ENCODE assay signal across 27 mouse cellular contexts in genomic region chr12:111603871-111604270, GRCm38 (mm10). TPM values are rescaled to one million over a fixed set of nuclear protein-coding genes. Genes with fewer than 3 reads are reported as not detected.
DNase-seq lines count a peak whose midpoint lies in the region; ATAC-seq and TF ChIP-seq lines count a peak whose summit lies in the region.
"Had no signal": no experiment of that assay in that cellular context is flagged by ENCODE, and none has a peak within 500 bp of the region (broad histone marks: within the 10 kb centered on the region; RNA-seq: fewer than 3 reads in every experiment).

No protein-coding gene starts in this region.

- no peak overlapping the region for H3K4me2 ChIP-seq in heart, embryonic 11.5 days
- H3K4me2 ChIP-seq in kidney, embryonic 15.5 days = no peak overlapping the region
- no peak overlapping the region for H3K4me2 ChIP-seq in liver, postnatal 0 days (ENCODE audit: low read depth, low read length)
- no peak overlapping the region for H3K4me2 ChIP-seq in liver, embryonic 12.5 days
- H3K4me2 ChIP-seq: forebrain, embryonic 13.5 days; heart, embryonic 12.5 days; heart, embryonic 15.5 days; hindbrain, embryonic 13.5 days had no signal

- H3K4me1 ChIP-seq in heart, embryonic 11.5 days (ENCODE audit: control insufficient read depth, insufficient read depth, low read length) = no peaks in the 10 kb centered on the region; the same call in 1 of the 2 replicates
- no peaks in the 10 kb centered on the region for H3K4me1 ChIP-seq in kidney, embryonic 15.5 days
- H3K4me1 ChIP-seq in liver, postnatal 0 days (ENCODE audit: insufficient read depth) = no peaks in the 10 kb centered on the region
- H3K4me1 ChIP-seq in liver, embryonic 12.5 days = 0 out of 2 replicates have a peak, but pooled peaks cover 10% of the 10 kb centered on the region
- H3K4me1 ChIP-seq: hindbrain, embryonic 10.5 days had no signal

- ATAC-seq in heart, embryonic 11.5 days (replicated peaks; ENCODE audit: insufficient number of reproducible peaks, low FRiP score, low TSS enrichment) = no peak
- no peak for ATAC-seq in kidney, embryonic 15.5 days (replicated peaks; ENCODE audit: low FRiP score)
- ATAC-seq in liver, postnatal 0 days = 0 out of 2 replicates have a peak, but pooled peaks have one; percentile 15
- ATAC-seq in liver, embryonic 12.5 days = no peak
- ATAC-seq: forebrain, embryonic 13.5 days; forebrain, embryonic 16.5 days; Patski had no signal

- no peaks in the 10 kb centered on the region for H3K27me3 ChIP-seq in heart, embryonic 11.5 days (ENCODE audit: control insufficient read depth, insufficient read depth, low read length)
- H3K27me3 ChIP-seq in kidney, embryonic 15.5 days = no peaks in the 10 kb centered on the region
- no peaks in the 10 kb centered on the region for H3K27me3 ChIP-seq in liver, postnatal 0 days (ENCODE audit: insufficient read depth, low read length)
- no peaks in the 10 kb centered on the region for H3K27me3 ChIP-seq in liver, embryonic 12.5 days (replicated peaks)
- H3K27me3 ChIP-seq: CH12.LX; forebrain, embryonic 13.5 days; heart, embryonic 12.5 days; heart, embryonic 15.5 days; hindbrain, embryonic 13.5 days; Patski had no signal

- peaks cover 15% of the 10 kb centered on the region; the same call in 1 of the 2 replicates for H3K36me3 ChIP-seq in heart, embryonic 11.5 days (ENCODE audit: control insufficient read depth, insufficient read depth, low read length)
- H3K36me3 ChIP-seq in kidney, embryonic 15.5 days = peaks cover 78% of the 10 kb centered on the region
- H3K36me3 ChIP-seq in liver, postnatal 0 days (replicated peaks; ENCODE audit: insufficient read depth, low read length) = peaks cover 16% of the 10 kb centered on the region
- H3K36me3 ChIP-seq in liver, embryonic 12.5 days = peaks cover 82% of the 10 kb centered on the region

- DNase-seq in heart, adult 11 months = peak; percentile 41
- DNase-seq in kidney, adult 8-10 months = peak; percentile 31 to 55
- no peak for DNase-seq in kidney, adult 18-20 months
- DNase-seq in kidney, postnatal 25 days = peak; percentile 33 to 46
- no peak for DNase-seq in liver, postnatal 0 days
- DNase-seq: adrenal gland, postnatal 10 days; adrenal gland, postnatal 36 days; cerebellum, adult 18-20 months; cerebellum, adult 9-10 months; cerebellum, postnatal 14 days; gastrocnemius, postnatal 10 days; gastrocnemius, postnatal 36 days; heart, postnatal 10 days; heart, postnatal 36 days had no signal

- 88% methylated on average over 3 of the region's 3 CpGs for WGBS in heart, embryonic 11.5 days (ENCODE audit: insufficient replicate concordance)
- 86% methylated on average over 3 of the region's 3 CpGs for WGBS in kidney, embryonic 15.5 days
- 74% methylated on average over 3 of the region's 3 CpGs for WGBS in liver, postnatal 0 days (ENCODE audit: insufficient replicate concordance)
- WGBS in liver, embryonic 12.5 days (ENCODE audit: insufficient replicate concordance) = 86% methylated on average over 3 of the region's 3 CpGs

- H3K27ac ChIP-seq in heart, embryonic 11.5 days (ENCODE audit: low read depth, low read length) = no peak overlapping the region
- no peak overlapping the region for H3K27ac ChIP-seq in kidney, embryonic 15.5 days
- no peak overlapping the region for H3K27ac ChIP-seq in liver, postnatal 0 days (ENCODE audit: low read depth)
- no peak overlapping the region for H3K27ac ChIP-seq in liver, embryonic 12.5 days
- H3K27ac ChIP-seq: forebrain, embryonic 10.5 days; forebrain, embryonic 13.5 days; heart, embryonic 15.5 days; hindbrain, embryonic 10.5 days; hindbrain, embryonic 13.5 days had no signal

- TF ChIP-seq EP300 in liver, postnatal 0 days (IDR thresholded peaks at IDR 0.05; ENCODE audit: low read depth) = no peak

- TF ChIP-seq CTCF in liver, postnatal 0 days (IDR thresholded peaks at IDR 0.05; ENCODE audit: low read depth) = no peak

- H3K4me3 ChIP-seq in heart, embryonic 11.5 days (ENCODE audit: low read depth, low read length) = no peak overlapping the region
- no peak overlapping the region for H3K4me3 ChIP-seq in kidney, embryonic 15.5 days (replicated peaks)
- H3K4me3 ChIP-seq in liver, postnatal 0 days (ENCODE audit: low read depth, low read length) = no peak overlapping the region
- H3K4me3 ChIP-seq in liver, embryonic 12.5 days = no peak overlapping the region
- H3K4me3 ChIP-seq: forebrain, embryonic 10.5 days; forebrain, embryonic 13.5 days; heart, embryonic 12.5 days; heart, embryonic 15.5 days; hindbrain, embryonic 10.5 days; hindbrain, embryonic 13.5 days had no signal

- H3K9me3 ChIP-seq in heart, embryonic 11.5 days (replicated peaks; ENCODE audit: control insufficient read depth, low read length) = no peaks in the 10 kb centered on the region
- H3K9me3 ChIP-seq in kidney, embryonic 15.5 days (replicated peaks) = no peaks in the 10 kb centered on the region
- H3K9me3 ChIP-seq in liver, postnatal 0 days (ENCODE audit: low read length) = no peaks in the 10 kb centered on the region
- no peaks in the 10 kb centered on the region for H3K9me3 ChIP-seq in liver, embryonic 12.5 days (replicated peaks)
- H3K9me3 ChIP-seq: forebrain, embryonic 10.5 days; forebrain, embryonic 13.5 days; G1E; heart, embryonic 12.5 days; heart, embryonic 15.5 days; hindbrain, embryonic 10.5 days; hindbrain, embryonic 13.5 days had no signal

- H3K9ac ChIP-seq in heart, embryonic 11.5 days (ENCODE audit: low read depth, low read length) = no peak overlapping the region
- no peak overlapping the region for H3K9ac ChIP-seq in kidney, embryonic 15.5 days
- no peak overlapping the region for H3K9ac ChIP-seq in liver, postnatal 0 days (replicated peaks)
- no peak overlapping the region for H3K9ac ChIP-seq in liver, embryonic 12.5 days
- H3K9ac ChIP-seq: forebrain, embryonic 13.5 days; heart, embryonic 12.5 days; heart, embryonic 15.5 days; hindbrain, embryonic 13.5 days had no signal

RNA-seq across cellular contexts. Expression of gene Mark3, which starts 29.5 kb away (rescaled TPM):
- polyA plus RNA-seq in heart, embryonic 11.5 days (2014; fragmentation: Nextera tagmentation; extraction: Ambion mirVana) = 45.7 and 47.7 TPM in 2 replicates
- 39.7 and 50.3 TPM in 2 replicates for polyA plus RNA-seq in kidney, embryonic 15.5 days (2015; fragmentation: Nextera tagmentation; extraction: Ambion mirVana)
- 9.5 and 11.0 TPM in 2 replicates for polyA plus RNA-seq in liver, postnatal 0 days (2015; fragmentation: Nextera tagmentation; extraction: Ambion mirVana)
- polyA plus RNA-seq in liver, embryonic 12.5 days (2016; fragmentation: Nextera tagmentation; extraction: Ambion mirVana) = 32.9 and 35.2 TPM in 2 replicates

Comparison
In these comparisons a context has a peak if more than half of its experiments do, and no peak if none do; other contexts are left out.
1. DNase-seq: peak in heart, adult 11 months (single experiment), kidney, adult 8-10 months (2 of 2) and kidney, postnatal 25 days (2 of 2); none in kidney, adult 18-20 months (single experiment) and liver, postnatal 0 days (single experiment).